Mouse (Mus musculus): ENCODE measurements around the gene Gstp3. TPM values are rescaled to one million over a fixed set of nuclear protein-coding genes. Genes with fewer than 3 reads are reported as not detected.
"Not testable (repeated sequence)": the region's sequence is repeated elsewhere in the genome, so short reads cannot be mapped to it uniquely, and the experiment has no call there.

Gene Gstp3
- total RNA-seq, 1 experiment from 2014 or later, result 23.6 TPM

- ATAC-seq (ENCODE audit: extremely low read depth, insufficient number of reproducible peaks, low FRiP score, poor library complexity, severe bottlenecking), result not testable (repeated sequence)
These were observed 8.9 kb upstream of the Gstp3 start for GRCm38 (mm10) chr19:4068242-4068641.

GRCm38 (mm10) chr19:4066877-4067276 lies 7.5 kb upstream of the Gstp3 start:
- ATAC-seq (ENCODE audit: extremely low read depth, insufficient number of reproducible peaks, low FRiP score, poor library complexity, severe bottlenecking), result no peak

GRCm38 (mm10) chr19:4066280-4066679 lies 6.9 kb upstream of the Gstp3 start:
- ATAC-seq (ENCODE audit: extremely low read depth, insufficient number of reproducible peaks, low FRiP score, poor library complexity, severe bottlenecking), result no peak

- not testable (repeated sequence) for ATAC-seq (ENCODE audit: extremely low read depth, insufficient number of reproducible peaks, low FRiP score, poor library complexity, severe bottlenecking)
These were observed 5.1 kb upstream of the Gstp3 start for GRCm38 (mm10) chr19:4064501-4064900.

GRCm38 (mm10) chr19:4063357-4063756 lies 4.0 kb upstream of the Gstp3 start:
- not testable (repeated sequence) for ATAC-seq (ENCODE audit: extremely low read depth, insufficient number of reproducible peaks, low FRiP score, poor library complexity, severe bottlenecking)

GRCm38 (mm10) chr19:4060899-4061465 lies 1.6 kb upstream of the Gstp3 start:
- no peak for ATAC-seq (ENCODE audit: extremely low read depth, insufficient number of reproducible peaks, low FRiP score, poor library complexity, severe bottlenecking)

- not testable (repeated sequence) for ATAC-seq (ENCODE audit: extremely low read depth, insufficient number of reproducible peaks, low FRiP score, poor library complexity, severe bottlenecking)
These were observed 902 bp upstream of the Gstp3 start for GRCm38 (mm10) chr19:4060044-4060898.

GRCm38 (mm10) chr19:4058581-4058980 lies 788 bp downstream of the Gstp3 start:
- no peak for ATAC-seq (ENCODE audit: extremely low read depth, insufficient number of reproducible peaks, low FRiP score, poor library complexity, severe bottlenecking)

- no peak for ATAC-seq (ENCODE audit: extremely low read depth, insufficient number of reproducible peaks, low FRiP score, poor library complexity, severe bottlenecking)
These were observed 1.4 kb downstream of the Gstp3 start for GRCm38 (mm10) chr19:4057962-4058361.

GRCm38 (mm10) chr19:4057389-4057788 lies 2.0 kb downstream of the Gstp3 start:
- no peak for ATAC-seq (ENCODE audit: extremely low read depth, insufficient number of reproducible peaks, low FRiP score, poor library complexity, severe bottlenecking)

GRCm38 (mm10) chr19:4056727-4057126 lies 2.6 kb downstream of the Gstp3 start:
- ATAC-seq (ENCODE audit: extremely low read depth, insufficient number of reproducible peaks, low FRiP score, poor library complexity, severe bottlenecking), result no peak

- no peak for ATAC-seq (ENCODE audit: extremely low read depth, insufficient number of reproducible peaks, low FRiP score, poor library complexity, severe bottlenecking)
These were observed 3.2 kb downstream of the Gstp3 start for GRCm38 (mm10) chr19:4055947-4056693.

GRCm38 (mm10) chr19:4055216-4055946 lies 4.0 kb downstream of the Gstp3 start:
- no peak for ATAC-seq (ENCODE audit: extremely low read depth, insufficient number of reproducible peaks, low FRiP score, poor library complexity, severe bottlenecking)

GRCm38 (mm10) chr19:4054613-4055012 lies 4.8 kb downstream of the Gstp3 start:
- ATAC-seq (ENCODE audit: extremely low read depth, insufficient number of reproducible peaks, low FRiP score, poor library complexity, severe bottlenecking), result no peak

- ATAC-seq (ENCODE audit: extremely low read depth, insufficient number of reproducible peaks, low FRiP score, poor library complexity, severe bottlenecking), result no peak
These were observed 6.8 kb downstream of the Gstp3 start for GRCm38 (mm10) chr19:4052516-4053030.

GRCm38 (mm10) chr19:4051741-4052515 lies 7.4 kb downstream of the Gstp3 start:
- no peak for ATAC-seq (ENCODE audit: extremely low read depth, insufficient number of reproducible peaks, low FRiP score, poor library complexity, severe bottlenecking)

- no peak for ATAC-seq (ENCODE audit: extremely low read depth, insufficient number of reproducible peaks, low FRiP score, poor library complexity, severe bottlenecking)
These were observed 8.4 kb downstream of the Gstp3 start for GRCm38 (mm10) chr19:4051016-4051415.

- ATAC-seq (ENCODE audit: extremely low read depth, insufficient number of reproducible peaks, low FRiP score, poor library complexity, severe bottlenecking), result not testable (repeated sequence)
These were observed 10.3 kb downstream of the Gstp3 start for GRCm38 (mm10) chr19:4049069-4049468.

All from neutrophil, adult 5-6 weeks (primary cell).